Mouse (Mus musculus): ENCODE results near the gene Lrp1. TPM values are rescaled to one million over a fixed set of nuclear protein-coding genes. Genes with fewer than 3 reads are reported as not detected.

Lrp1 gene
- polyA plus RNA-seq, 1 experiment from 2014 or later: 57.6 TPM

GRCm38 (mm10) chr10:127512307-127512666 is 108.7 kb downstream of the Lrp1 start:
- no peaks in the 10 kb centered on the region for H3K9me3 ChIP-seq (ENCODE audit: control insufficient read depth, low read length)
- peak overlapping the region; percentile 12; the same call in 1 of the 2 replicates for H3K9ac ChIP-seq (ENCODE audit: low read length)
- 6% methylated on average over 7 of the region's 7 CpGs for WGBS
- ATAC-seq (ENCODE audit: insufficient number of reproducible peaks, low FRiP score, low TSS enrichment, low read depth): no peak
- H3K4me1 ChIP-seq (ENCODE audit: control insufficient read depth, insufficient read depth, low read length): peaks cover 83% of the 10 kb centered on the region
- H3K4me2 ChIP-seq (ENCODE audit: low read depth, severe bottlenecking): peak overlapping the region; percentile 76
- H3K27me3 ChIP-seq (ENCODE audit: control insufficient read depth, insufficient read depth, low read length): peaks cover 49% of the 10 kb centered on the region
- DNase-seq (ENCODE audit: low spot score): no peak
- H3K36me3 ChIP-seq (ENCODE audit: control insufficient read depth, insufficient read depth, low read length): no peaks in the 10 kb centered on the region
- peak overlapping the region; percentile 37 for H3K4me3 ChIP-seq (ENCODE audit: low read depth, low read length)
- H3K27ac ChIP-seq (replicated peaks; ENCODE audit: low read depth, low read length): no peak overlapping the region

GRCm38 (mm10) chr10:127511634-127512306 is 109.2 kb downstream of the Lrp1 start:
- under 1% methylated on average over 42 of the region's 46 CpGs for WGBS
- no peaks in the 10 kb centered on the region; the same call in 1 of the 2 replicates for H3K36me3 ChIP-seq (ENCODE audit: control insufficient read depth, insufficient read depth, low read length)
- H3K4me1 ChIP-seq (ENCODE audit: control insufficient read depth, insufficient read depth, low read length): peaks cover 78% of the 10 kb centered on the region
- peak overlapping the region; percentile 37 for H3K4me3 ChIP-seq (ENCODE audit: low read depth, low read length)
- no peaks in the 10 kb centered on the region for H3K9me3 ChIP-seq (ENCODE audit: control insufficient read depth, low read length)
- peak overlapping the region; percentile 55 for H3K9ac ChIP-seq (ENCODE audit: low read length)
- peaks cover 53% of the 10 kb centered on the region for H3K27me3 ChIP-seq (ENCODE audit: control insufficient read depth, insufficient read depth, low read length)
- H3K27ac ChIP-seq (replicated peaks; ENCODE audit: low read depth, low read length): no peak overlapping the region
- ATAC-seq (ENCODE audit: insufficient number of reproducible peaks, low FRiP score, low TSS enrichment, low read depth): no peak
- peak overlapping the region; percentile 76 for H3K4me2 ChIP-seq (ENCODE audit: low read depth, severe bottlenecking)
- DNase-seq (ENCODE audit: low spot score): peak; percentile 67

- DNase-seq (ENCODE audit: low spot score) (peak; percentile 70), ATAC-seq (ENCODE audit: insufficient number of reproducible peaks, low FRiP score, low TSS enrichment, low read depth) (no peak)
- Histone ChIP-seq H3K27me3 (ENCODE audit: control insufficient read depth, insufficient read depth, low read length) (peaks cover 53% of the 10 kb centered on the region), H3K4me2 (ENCODE audit: low read depth, severe bottlenecking) (peak overlapping the region; percentile 76), H3K36me3 (ENCODE audit: control insufficient read depth, insufficient read depth, low read length) (no peaks in the 10 kb centered on the region; the same call in 1 of the 2 replicates), H3K4me3 (ENCODE audit: low read depth, low read length) (no peak overlapping the region), H3K4me1 (ENCODE audit: control insufficient read depth, insufficient read depth, low read length) (peaks cover 71% of the 10 kb centered on the region), H3K27ac (replicated peaks; ENCODE audit: low read depth, low read length) (no peak overlapping the region), H3K9me3 (ENCODE audit: control insufficient read depth, low read length) (no peaks in the 10 kb centered on the region), H3K9ac (ENCODE audit: low read length) (peak overlapping the region; percentile 55; the same call in 1 of the 2 replicates)
- WGBS: 1% methylated on average over 11 of the region's 11 CpGs
Observed at GRCm38 (mm10) chr10:127510895-127511617, 109.9 kb downstream of the Lrp1 start.

- H3K27me3 ChIP-seq (ENCODE audit: control insufficient read depth, insufficient read depth, low read length): peaks cover 51% of the 10 kb centered on the region
- no peak overlapping the region for H3K9ac ChIP-seq (ENCODE audit: low read length)
- DNase-seq (ENCODE audit: low spot score): peak; percentile 36
- H3K4me2 ChIP-seq (ENCODE audit: low read depth, severe bottlenecking): peak overlapping the region; percentile 61
- H3K27ac ChIP-seq (replicated peaks; ENCODE audit: low read depth, low read length): no peak overlapping the region
- peaks cover 61% of the 10 kb centered on the region for H3K4me1 ChIP-seq (ENCODE audit: control insufficient read depth, insufficient read depth, low read length)
- no peaks in the 10 kb centered on the region for H3K9me3 ChIP-seq (ENCODE audit: control insufficient read depth, low read length)
- no peaks in the 10 kb centered on the region; the same call in 1 of the 2 replicates for H3K36me3 ChIP-seq (ENCODE audit: control insufficient read depth, insufficient read depth, low read length)
- H3K4me3 ChIP-seq (ENCODE audit: low read depth, low read length): peak overlapping the region; percentile 31; the same call in 1 of the 2 replicates
- WGBS: 1% methylated on average over 17 of the region's 17 CpGs
- no peak for ATAC-seq (ENCODE audit: insufficient number of reproducible peaks, low FRiP score, low TSS enrichment, low read depth)
Observed at GRCm38 (mm10) chr10:127509837-127510701, 110.9 kb downstream of the Lrp1 start.

GRCm38 (mm10) chr10:127509051-127509836 is 111.7 kb downstream of the Lrp1 start:
- DNase-seq (ENCODE audit: low spot score): peak; percentile 98
- H3K27ac ChIP-seq (replicated peaks; ENCODE audit: low read depth, low read length): no peak overlapping the region
- WGBS: 0% methylated on average over 35 of the region's 35 CpGs

DNA sequence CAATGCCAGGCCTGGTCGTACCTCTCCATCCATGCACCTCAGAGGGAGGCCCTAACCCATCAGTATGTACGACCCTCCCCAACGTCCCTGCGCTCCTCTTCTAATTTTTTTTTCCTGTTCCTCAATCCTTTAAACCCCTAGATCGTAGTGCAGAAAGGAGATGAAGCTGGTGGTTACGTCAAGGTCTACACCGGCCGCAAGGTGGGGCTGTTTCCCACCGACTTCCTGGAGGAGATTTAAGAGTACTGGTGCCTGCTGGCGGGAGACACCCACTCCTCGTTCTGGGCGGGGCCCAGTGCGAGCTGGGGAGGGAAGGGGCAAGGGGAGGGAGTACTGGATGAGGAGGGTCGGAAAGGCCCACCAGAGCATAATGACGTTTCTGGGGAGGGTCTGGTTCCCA is 112.7 kb downstream of the Lrp1 start:
- H3K4me1 ChIP-seq (ENCODE audit: control insufficient read depth, insufficient read depth, low read length): peaks cover 45% of the 10 kb centered on the region
- H3K36me3 ChIP-seq (ENCODE audit: control insufficient read depth, insufficient read depth, low read length): no peaks in the 10 kb centered on the region; the same call in 1 of the 2 replicates
- H3K9ac ChIP-seq (ENCODE audit: low read length): no peak overlapping the region
- ATAC-seq (ENCODE audit: insufficient number of reproducible peaks, low FRiP score, low TSS enrichment, low read depth) (no peak), DNase-seq (ENCODE audit: low spot score) (peak; percentile 89)
- no peak overlapping the region for H3K4me3 ChIP-seq (ENCODE audit: low read depth, low read length)
- H3K27me3 ChIP-seq (ENCODE audit: control insufficient read depth, insufficient read depth, low read length): peaks cover 34% of the 10 kb centered on the region
- no peaks in the 10 kb centered on the region for H3K9me3 ChIP-seq (ENCODE audit: control insufficient read depth, low read length)
- 3% methylated on average over 15 of the region's 15 CpGs for WGBS
- H3K4me2 ChIP-seq (ENCODE audit: low read depth, severe bottlenecking): 0 out of 2 replicates have a peak overlapping the region, but pooled peaks have one; percentile 10
- no peak overlapping the region for H3K27ac ChIP-seq (replicated peaks; ENCODE audit: low read depth, low read length)

More at GRCm38 (mm10) chr10:127509051-127509836, 111.7 kb downstream of the Lrp1 start:
- Histone ChIP-seq H3K4me3 (ENCODE audit: low read depth, low read length) (peak overlapping the region; percentile 31), H3K9ac (ENCODE audit: low read length) (peak overlapping the region; percentile 27; the same call in 1 of the 2 replicates), H3K4me2 (ENCODE audit: low read depth, severe bottlenecking) (peak overlapping the region; percentile 61), H3K4me1 (ENCODE audit: control insufficient read depth, insufficient read depth, low read length) (peaks cover 53% of the 10 kb centered on the region), H3K9me3 (ENCODE audit: control insufficient read depth, low read length) (no peaks in the 10 kb centered on the region), H3K36me3 (ENCODE audit: control insufficient read depth, insufficient read depth, low read length) (no peaks in the 10 kb centered on the region; the same call in 1 of the 2 replicates), H3K27me3 (ENCODE audit: control insufficient read depth, insufficient read depth, low read length) (peaks cover 43% of the 10 kb centered on the region)
- peak; percentile 41; the same call in 1 of the 2 replicates for ATAC-seq (ENCODE audit: insufficient number of reproducible peaks, low FRiP score, low TSS enrichment, low read depth)

GRCm38 (mm10) chr10:127500894-127501893 is 119.8 kb downstream of the Lrp1 start, which contains the start of gene Stac3:
Gene Stac3 (plus strand): TSS chr10:127501686.
- Histone ChIP-seq H3K4me2 (ENCODE audit: low read depth, severe bottlenecking) (no peak within 1 kb of the TSS), H3K9ac (ENCODE audit: low read length) (0 out of 2 replicates have a peak within 1 kb of the TSS, but pooled peaks have one; percentile 17), H3K27me3 (ENCODE audit: control insufficient read depth, insufficient read depth, low read length) (no peaks in the 10 kb centered on the region), H3K4me1 (ENCODE audit: control insufficient read depth, insufficient read depth, low read length) (no peaks in the 10 kb centered on the region), H3K27ac (replicated peaks; ENCODE audit: low read depth, low read length) (no peak within 1 kb of the TSS), H3K4me3 (ENCODE audit: low read depth, low read length) (no peak within 1 kb of the TSS), H3K36me3 (ENCODE audit: control insufficient read depth, insufficient read depth, low read length) (peaks cover 11% of the 10 kb centered on the region; the same call in 1 of the 2 replicates), H3K9me3 (ENCODE audit: control insufficient read depth, low read length) (no peaks in the 10 kb centered on the region)
- ATAC-seq (ENCODE audit: insufficient number of reproducible peaks, low FRiP score, low TSS enrichment, low read depth) (no peak), DNase-seq (ENCODE audit: low spot score) (no peak)
- 73% methylated on average over 12 of the region's 13 CpGs for WGBS
